Mouse (Mus musculus): ENCODE measurements at regions not wholly inside any gene's neighbourhood (a gene's known extent, or its start where the extent isn't known, plus 50 kb on each side); places are given as distances from the start of the nearest gene placed in this dataset.
"Not testable (repeated sequence)": the region's sequence is repeated elsewhere in the genome, so short reads cannot be mapped to it uniquely, and the experiment has no call there.

GRCm38 (mm10) chrX:94785983-94786382, 61.6 kb downstream of the Zxdb start:
- Histone ChIP-seq H3K9ac (no peak overlapping the region), H3K36me3 (no peaks in the 10 kb centered on the region), H3K4me3 (no peak overlapping the region), H3K27ac (no peak overlapping the region), H3K27me3 (replicated peaks) (no peaks in the 10 kb centered on the region), H3K9me3 (no peaks in the 10 kb centered on the region), H3K4me1 (no peaks in the 10 kb centered on the region), H3K4me2 (replicated peaks) (no peak overlapping the region)
- no peak for ATAC-seq (ENCODE audit: low FRiP score, low read depth)
- 83% methylated on average over 5 of the region's 5 CpGs for WGBS

GRCm38 (mm10) chrX:94788331-94788920, 64.1 kb downstream of the Zxdb start:
- Histone ChIP-seq H3K9ac (no peak overlapping the region), H3K9me3 (no peaks in the 10 kb centered on the region), H3K4me2 (replicated peaks) (no peak overlapping the region), H3K27me3 (replicated peaks) (no peaks in the 10 kb centered on the region), H3K36me3 (no peaks in the 10 kb centered on the region), H3K4me3 (no peak overlapping the region), H3K4me1 (no peaks in the 10 kb centered on the region), H3K27ac (no peak overlapping the region)
- 76% methylated on average over 3 of the region's 3 CpGs for WGBS
- no peak for ATAC-seq (ENCODE audit: low FRiP score, low read depth)

GRCm38 (mm10) chrX:94796845-94797244, 72.5 kb downstream of the Zxdb start:
- not testable (repeated sequence) for H3K4me1 ChIP-seq; H3K4me3 ChIP-seq; H3K36me3 ChIP-seq; H3K9me3 ChIP-seq; H3K9ac ChIP-seq; H3K4me2 ChIP-seq (replicated peaks); H3K27ac ChIP-seq; H3K27me3 ChIP-seq (replicated peaks)
- WGBS = no CpG with 5 or more reads among the region's 37 CpGs
- ATAC-seq (ENCODE audit: low FRiP score, low read depth) = peak; percentile 43

GRCm38 (mm10) chrX:94797348-94798182, 73.2 kb downstream of the Zxdb start:
- no CpG with 5 or more reads among the region's 131 CpGs for WGBS
- not testable (repeated sequence) for H3K27me3 ChIP-seq (replicated peaks); H3K36me3 ChIP-seq

GRCm38 (mm10) chrX:94798183-94798619, 73.8 kb downstream of the Zxdb start:
- peak; percentile 61 for ATAC-seq (ENCODE audit: low FRiP score, low read depth)
- WGBS = no CpG with 5 or more reads among the region's 22 CpGs
- H3K4me3 ChIP-seq; H3K27me3 ChIP-seq (replicated peaks); H3K9ac ChIP-seq; H3K4me1 ChIP-seq; H3K4me2 ChIP-seq (replicated peaks); H3K9me3 ChIP-seq; H3K36me3 ChIP-seq; H3K27ac ChIP-seq: not testable (repeated sequence)

More at GRCm38 (mm10) chrX:94797348-94798182, 73.2 kb downstream of the Zxdb start:
- not testable (repeated sequence) for H3K9me3 ChIP-seq; H3K4me1 ChIP-seq; H3K4me3 ChIP-seq; H3K27ac ChIP-seq; H3K4me2 ChIP-seq (replicated peaks); H3K9ac ChIP-seq
- ATAC-seq (ENCODE audit: low FRiP score, low read depth) = peak; percentile 78

- ATAC-seq (ENCODE audit: low FRiP score, low read depth); H3K4me1 ChIP-seq; H3K9ac ChIP-seq; H3K4me2 ChIP-seq (replicated peaks); H3K27ac ChIP-seq; H3K36me3 ChIP-seq; H3K4me3 ChIP-seq; H3K27me3 ChIP-seq (replicated peaks); H3K9me3 ChIP-seq: not testable (repeated sequence)
- no CpG with 5 or more reads among the region's 3 CpGs for WGBS
These were observed 88.4 kb downstream of the Zxdb start for GRCm38 (mm10) chrX:94812760-94813159.

- ATAC-seq (ENCODE audit: low FRiP score, low read depth); H3K9me3 ChIP-seq; H3K4me2 ChIP-seq (replicated peaks); H3K4me3 ChIP-seq; H3K9ac ChIP-seq; H3K4me1 ChIP-seq; H3K27me3 ChIP-seq (replicated peaks); H3K27ac ChIP-seq; H3K36me3 ChIP-seq: not testable (repeated sequence)
- 95% methylated on average over 6 of the region's 6 CpGs for WGBS
These were observed 103.2 kb downstream of the Zxdb start for GRCm38 (mm10) chrX:94827524-94827923.

- 31% methylated on average over 2 of the region's 2 CpGs for WGBS
- H3K9ac ChIP-seq; H3K27ac ChIP-seq; H3K36me3 ChIP-seq; H3K27me3 ChIP-seq (replicated peaks); H3K4me3 ChIP-seq; H3K9me3 ChIP-seq; H3K4me2 ChIP-seq (replicated peaks); H3K4me1 ChIP-seq: not testable (repeated sequence)
- peak; percentile 86 for ATAC-seq (ENCODE audit: low FRiP score, low read depth)
These were observed 119.9 kb downstream of the Zxdb start for GRCm38 (mm10) chrX:94844110-94844779.

- ATAC-seq (ENCODE audit: low FRiP score, low read depth); H3K4me1 ChIP-seq: not testable (repeated sequence)
- no CpG with 5 or more reads among the region's 3 CpGs for WGBS
These were observed 125.2 kb downstream of the Zxdb start for GRCm38 (mm10) chrX:94849549-94849948.

GRCm38 (mm10) chrX:94857501-94857900, 133.1 kb downstream of the Zxdb start:
- Histone ChIP-seq H3K9ac (no peak overlapping the region), H3K9me3 (no peaks in the 10 kb centered on the region), H3K4me1 (no peaks in the 10 kb centered on the region), H3K4me2 (replicated peaks) (no peak overlapping the region), H3K27me3 (replicated peaks) (no peaks in the 10 kb centered on the region), H3K4me3 (no peak overlapping the region), H3K27ac (no peak overlapping the region), H3K36me3 (no peaks in the 10 kb centered on the region)
- 79% methylated on average over 1 of the region's 1 CpGs for WGBS
- no peak for ATAC-seq (ENCODE audit: low FRiP score, low read depth)

More at GRCm38 (mm10) chrX:94849549-94849948, 125.2 kb downstream of the Zxdb start:
- H3K9me3 ChIP-seq; H3K4me2 ChIP-seq (replicated peaks); H3K27me3 ChIP-seq (replicated peaks); H3K27ac ChIP-seq; H3K36me3 ChIP-seq; H3K9ac ChIP-seq; H3K4me3 ChIP-seq: not testable (repeated sequence)

- H3K4me3 ChIP-seq = no peak overlapping the region
- no peaks in the 10 kb centered on the region for H3K9me3 ChIP-seq
- 76% methylated on average over 4 of the region's 4 CpGs for WGBS
- no peak overlapping the region for H3K27ac ChIP-seq
- no peak for ATAC-seq (ENCODE audit: low FRiP score, low read depth)
- no peaks in the 10 kb centered on the region for H3K27me3 ChIP-seq (replicated peaks)
- H3K4me2 ChIP-seq (replicated peaks) = no peak overlapping the region
- H3K36me3 ChIP-seq = no peaks in the 10 kb centered on the region
- H3K4me1 ChIP-seq = no peaks in the 10 kb centered on the region
- H3K9ac ChIP-seq = no peak overlapping the region
These were observed 133.6 kb downstream of the Zxdb start for GRCm38 (mm10) chrX:94857954-94858353.

- Histone ChIP-seq H3K36me3 (no peaks in the 10 kb centered on the region), H3K9ac (no peak overlapping the region), H3K9me3 (no peaks in the 10 kb centered on the region), H3K4me3 (no peak overlapping the region), H3K4me2 (replicated peaks) (no peak overlapping the region), H3K27ac (no peak overlapping the region), H3K27me3 (replicated peaks) (no peaks in the 10 kb centered on the region), H3K4me1 (no peaks in the 10 kb centered on the region)
- WGBS = 53% methylated on average over 1 of the region's 1 CpGs
- no peak for ATAC-seq (ENCODE audit: low FRiP score, low read depth)
These were observed 138.8 kb downstream of the Zxdb start for GRCm38 (mm10) chrX:94863123-94863522.
